Mouse (Mus musculus): ENCODE data around the gene Taar8a. TPM values are rescaled to one million over a fixed set of nuclear protein-coding genes. Genes with fewer than 3 reads are reported as not detected.
"Not testable (repeated sequence)": the region's sequence is repeated elsewhere in the genome, so short reads cannot be mapped to it uniquely, and the experiment has no call there.

The Taar8a gene
- not detected in 2 replicates for polyA plus RNA-seq (2015; fragmentation: Nextera tagmentation; extraction: Ambion mirVana)

- H3K4me1 ChIP-seq; H3K27me3 ChIP-seq; ATAC-seq (ENCODE audit: low FRiP score, low read depth); H3K27ac ChIP-seq; H3K9ac ChIP-seq; H3K4me2 ChIP-seq (replicated peaks); H3K9me3 ChIP-seq; H3K36me3 ChIP-seq; H3K4me3 ChIP-seq: not testable (repeated sequence)
- 79% methylated on average over 2 of the region's 4 CpGs for WGBS
Measured at GRCm38 (mm10) chr10:24076200-24076599, at the start of gene Taar8a. Taar8a (plus strand) TSS chr10:24076500.

DNA sequence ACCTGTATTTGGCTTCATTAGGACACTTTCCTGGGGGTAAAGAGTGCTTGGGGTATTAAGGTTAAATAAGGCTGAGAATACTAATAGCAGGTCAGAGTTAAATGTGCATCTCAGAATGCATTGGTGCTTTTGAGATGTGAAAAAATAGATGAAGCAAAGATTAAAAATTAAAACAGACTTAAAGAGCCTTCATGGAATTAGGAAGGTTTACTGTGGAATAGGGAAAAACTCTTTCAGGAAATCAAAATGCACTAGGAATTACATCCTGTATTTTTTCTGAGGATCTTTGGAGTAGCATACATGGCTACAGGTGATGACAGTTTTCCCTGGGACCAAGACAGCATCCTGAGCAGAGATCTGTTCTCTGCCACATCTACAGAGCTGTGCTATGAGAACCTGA lies 49.4 kb upstream of the Taar8a start, which contains the start of gene Taar7d:
Gene Taar7d (plus strand): TSS at position 301 of the 400 bp plus-strand sequence.
- Histone ChIP-seq H3K9ac (no peak within 1 kb of the TSS), H3K4me1 (no peaks in the 10 kb centered on the region), H3K4me3 (no peak within 1 kb of the TSS), H3K9me3 (no peaks in the 10 kb centered on the region), H3K27me3 (no peaks in the 10 kb centered on the region), H3K4me2 (replicated peaks) (no peak within 1 kb of the TSS), H3K27ac (no peak within 1 kb of the TSS), H3K36me3 (no peaks in the 10 kb centered on the region)
- ATAC-seq (ENCODE audit: low FRiP score, low read depth) = no peak

DNA sequence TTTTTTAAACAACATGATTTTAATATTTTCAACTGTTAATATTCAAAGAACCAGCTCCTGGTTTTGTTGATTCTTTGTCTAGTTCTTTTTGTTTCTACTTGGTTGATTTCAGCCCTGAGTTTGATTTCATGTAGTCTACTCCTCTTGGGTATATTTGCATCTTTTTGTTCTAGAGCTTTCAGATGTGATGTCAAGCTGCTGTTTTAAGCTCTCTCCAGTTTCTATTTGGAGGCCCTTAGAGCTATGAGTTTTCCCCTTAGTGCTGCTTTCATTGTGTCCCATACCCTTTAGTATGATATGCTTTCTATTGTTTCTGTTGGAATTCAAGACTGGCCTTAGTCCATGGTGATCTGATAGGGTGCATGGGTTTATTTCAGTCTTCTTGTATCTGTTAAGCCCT lies 45.0 kb upstream of the Taar8a start:
- Histone ChIP-seq H3K4me1 (no peaks in the 10 kb centered on the region), H3K27me3 (no peaks in the 10 kb centered on the region), H3K4me3 (no peak overlapping the region), H3K9ac (no peak overlapping the region), H3K36me3 (no peaks in the 10 kb centered on the region), H3K27ac (no peak overlapping the region), H3K9me3 (no peaks in the 10 kb centered on the region), H3K4me2 (replicated peaks) (no peak overlapping the region)
- no peak for ATAC-seq (ENCODE audit: low FRiP score, low read depth)

DNA sequence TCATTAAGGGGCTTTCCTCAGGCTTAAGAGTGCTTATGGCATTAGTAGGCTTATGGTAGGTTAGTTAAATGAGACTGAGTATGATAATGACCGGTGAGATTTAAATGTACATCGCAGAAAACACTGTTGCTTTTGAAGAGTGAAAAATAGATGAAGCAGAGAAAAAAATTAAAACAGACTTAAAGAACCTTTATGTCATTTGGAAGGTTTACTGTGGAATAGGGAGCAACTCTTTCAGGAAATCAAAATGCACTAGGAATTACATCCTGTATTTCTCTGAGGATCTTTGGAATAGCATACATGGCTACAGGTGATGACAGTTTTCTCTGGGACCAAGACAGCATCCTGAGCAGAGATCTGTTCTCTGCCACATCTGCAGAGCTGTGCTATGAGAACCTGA lies 39.0 kb upstream of the Taar8a start, which contains the start of gene Taar7e:
Gene Taar7e (plus strand): TSS at position 301 of the 400 bp plus-strand sequence.
- no peaks in the 10 kb centered on the region for H3K4me1 ChIP-seq
- ATAC-seq (ENCODE audit: low FRiP score, low read depth) = no peak
- H3K9me3 ChIP-seq = no peaks in the 10 kb centered on the region
- no peak within 1 kb of the TSS for H3K4me2 ChIP-seq (replicated peaks)
- WGBS = 94% methylated on average over 2 of the region's 2 CpGs
- H3K36me3 ChIP-seq = no peaks in the 10 kb centered on the region
- no peaks in the 10 kb centered on the region for H3K27me3 ChIP-seq
- no peak within 1 kb of the TSS for H3K27ac ChIP-seq
- H3K9ac ChIP-seq = no peak within 1 kb of the TSS
- H3K4me3 ChIP-seq = no peak within 1 kb of the TSS

- 68% methylated on average over 2 of the region's 2 CpGs for WGBS
- H3K4me2 ChIP-seq (replicated peaks) = no peak overlapping the region
- ATAC-seq (ENCODE audit: low FRiP score, low read depth) = no peak
Measured at GRCm38 (mm10) chr10:24040120-24040869, 36.0 kb upstream of the Taar8a start.

DNA sequence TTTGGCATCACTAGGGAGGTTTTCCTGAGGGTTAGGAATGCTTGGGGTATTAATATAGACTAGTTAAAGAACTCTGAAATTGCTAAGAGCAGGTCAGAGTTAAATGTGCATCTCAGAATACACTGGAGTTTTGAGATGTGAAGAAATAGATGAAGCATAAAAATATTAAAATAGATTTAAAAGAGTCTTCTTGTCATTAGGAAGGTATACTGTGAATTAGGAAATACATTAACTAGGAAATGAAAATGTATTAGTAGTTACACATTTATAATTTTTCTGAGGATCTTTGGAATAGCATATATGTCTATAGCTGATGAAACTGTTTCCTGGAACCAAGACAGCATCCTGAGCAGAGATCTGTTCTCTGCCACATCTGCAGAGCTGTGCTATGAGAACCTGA lies 27.1 kb upstream of the Taar8a start, which contains the start of gene Taar7f:
Gene Taar7f (plus strand): TSS at position 301 of the 400 bp plus-strand sequence.
- Histone ChIP-seq H3K9ac (no peak within 1 kb of the TSS), H3K9me3 (no peaks in the 10 kb centered on the region), H3K27me3 (no peaks in the 10 kb centered on the region), H3K36me3 (no peaks in the 10 kb centered on the region), H3K27ac (no peak within 1 kb of the TSS), H3K4me2 (replicated peaks) (no peak within 1 kb of the TSS), H3K4me1 (no peaks in the 10 kb centered on the region), H3K4me3 (no peak within 1 kb of the TSS)
- no peak for ATAC-seq (ENCODE audit: low FRiP score, low read depth)

More at GRCm38 (mm10) chr10:24040120-24040869, 36.0 kb upstream of the Taar8a start:
- Histone ChIP-seq H3K9ac (no peak overlapping the region), H3K27ac (no peak overlapping the region), H3K4me3 (no peak overlapping the region), H3K4me1 (no peaks in the 10 kb centered on the region), H3K36me3 (no peaks in the 10 kb centered on the region), H3K27me3 (no peaks in the 10 kb centered on the region), H3K9me3 (no peaks in the 10 kb centered on the region)

GRCm38 (mm10) chr10:24052039-24052438 lies 24.3 kb upstream of the Taar8a start:
- WGBS = 68% methylated on average over 5 of the region's 5 CpGs
- Histone ChIP-seq H3K4me3 (no peak overlapping the region), H3K4me2 (replicated peaks) (no peak overlapping the region), H3K4me1 (no peaks in the 10 kb centered on the region), H3K27ac (no peak overlapping the region), H3K9ac (no peak overlapping the region), H3K27me3 (no peaks in the 10 kb centered on the region), H3K9me3 (no peaks in the 10 kb centered on the region), H3K36me3 (no peaks in the 10 kb centered on the region)
- no peak for ATAC-seq (ENCODE audit: low FRiP score, low read depth)

- H3K4me2 ChIP-seq (replicated peaks) = no peak overlapping the region
- 83% methylated on average over 3 of the region's 3 CpGs for WGBS
- no peaks in the 10 kb centered on the region for H3K36me3 ChIP-seq
- no peak overlapping the region for H3K9ac ChIP-seq
- no peak overlapping the region for H3K4me3 ChIP-seq
- no peaks in the 10 kb centered on the region for H3K27me3 ChIP-seq
- no peaks in the 10 kb centered on the region for H3K4me1 ChIP-seq
- H3K9me3 ChIP-seq = peaks cover 3% of the 10 kb centered on the region; the same call in 1 of the 2 replicates
- H3K27ac ChIP-seq = no peak overlapping the region
- no peak for ATAC-seq (ENCODE audit: low FRiP score, low read depth)
Measured at GRCm38 (mm10) chr10:24058986-24059385, 17.3 kb upstream of the Taar8a start.

DNA sequence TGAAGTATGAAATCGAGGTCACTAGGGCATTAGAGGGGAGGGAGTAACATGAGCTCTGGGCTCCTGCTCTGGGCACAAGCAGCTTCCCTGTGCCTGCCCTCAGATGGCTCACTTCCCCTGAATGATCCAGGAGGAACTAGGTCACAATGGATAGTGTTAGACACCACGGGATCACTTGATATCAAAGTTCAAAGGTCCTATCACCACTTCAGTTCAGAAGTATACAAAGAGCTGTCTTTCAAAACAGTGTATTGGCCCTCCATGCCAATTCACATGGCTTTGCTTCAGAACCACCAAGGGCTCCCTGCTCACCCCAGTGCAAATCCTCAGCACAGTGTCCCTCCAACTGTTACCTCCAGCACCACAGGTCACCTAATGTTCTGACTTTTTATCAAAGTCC lies 1.5 kb upstream of the Taar8a start:
- not testable (repeated sequence) for H3K4me1 ChIP-seq; H3K4me2 ChIP-seq (replicated peaks); H3K4me3 ChIP-seq; ATAC-seq (ENCODE audit: low FRiP score, low read depth); H3K36me3 ChIP-seq; H3K27me3 ChIP-seq; H3K9ac ChIP-seq; H3K27ac ChIP-seq; H3K9me3 ChIP-seq
- WGBS = 50% methylated on average over 2 of the region's 2 CpGs

GRCm38 (mm10) chr10:24080166-24080565 lies 3.9 kb downstream of the Taar8a start:
- H3K36me3 ChIP-seq = no peaks in the 10 kb centered on the region
- no peak overlapping the region for H3K27ac ChIP-seq
- no peak for ATAC-seq (ENCODE audit: low FRiP score, low read depth)
- H3K4me3 ChIP-seq = no peak overlapping the region
- H3K27me3 ChIP-seq = no peaks in the 10 kb centered on the region
- no peaks in the 10 kb centered on the region for H3K9me3 ChIP-seq
- 34% methylated on average over 3 of the region's 3 CpGs for WGBS
- no peaks in the 10 kb centered on the region for H3K4me1 ChIP-seq
- no peak overlapping the region for H3K4me2 ChIP-seq (replicated peaks)
- H3K9ac ChIP-seq = no peak overlapping the region

DNA sequence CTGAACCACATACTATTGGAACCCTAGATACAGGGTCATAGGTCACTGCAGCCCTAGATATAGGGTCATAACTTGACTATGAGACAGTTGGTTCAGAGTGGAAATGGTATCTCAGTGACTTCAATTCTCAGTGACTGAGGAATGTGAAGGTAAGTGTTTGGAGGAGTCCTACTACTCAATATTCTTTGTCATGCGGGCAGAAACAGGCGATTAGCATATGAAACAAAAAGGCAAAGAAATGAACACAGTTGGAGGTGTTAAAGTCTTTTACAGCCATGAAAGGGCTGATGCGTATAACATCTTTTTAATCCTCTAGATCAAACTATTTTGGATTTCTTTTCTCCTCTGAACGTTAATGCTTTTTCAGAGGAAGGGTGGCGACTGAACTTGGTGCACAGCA lies 9.6 kb downstream of the Taar8a start:
- ATAC-seq (ENCODE audit: low FRiP score, low read depth) = no peak
- H3K4me2 ChIP-seq (replicated peaks) = no peak overlapping the region
- no peaks in the 10 kb centered on the region for H3K36me3 ChIP-seq
- 79% methylated on average over 5 of the region's 5 CpGs for WGBS
- H3K27ac ChIP-seq = no peak overlapping the region
- H3K9ac ChIP-seq = no peak overlapping the region
- no peaks in the 10 kb centered on the region for H3K4me1 ChIP-seq
- H3K4me3 ChIP-seq = no peak overlapping the region
- no peaks in the 10 kb centered on the region for H3K27me3 ChIP-seq
- no peaks in the 10 kb centered on the region for H3K9me3 ChIP-seq

- Histone ChIP-seq H3K9ac (no peak overlapping the region), H3K36me3 (no peaks in the 10 kb centered on the region), H3K27me3 (no peaks in the 10 kb centered on the region), H3K27ac (no peak overlapping the region), H3K4me2 (replicated peaks) (no peak overlapping the region), H3K4me3 (no peak overlapping the region), H3K4me1 (no peaks in the 10 kb centered on the region), H3K9me3 (no peaks in the 10 kb centered on the region)
- ATAC-seq (ENCODE audit: low FRiP score, low read depth) = no peak
- 82% methylated on average over 5 of the region's 5 CpGs for WGBS
Measured at GRCm38 (mm10) chr10:24086555-24086954, 10.3 kb downstream of the Taar8a start.

GRCm38 (mm10) chr10:24087168-24087567 lies 10.9 kb downstream of the Taar8a start:
- no peak overlapping the region for H3K9ac ChIP-seq
- H3K27ac ChIP-seq = no peak overlapping the region
- no peaks in the 10 kb centered on the region for H3K9me3 ChIP-seq
- H3K4me1 ChIP-seq = no peaks in the 10 kb centered on the region
- H3K4me2 ChIP-seq (replicated peaks) = no peak overlapping the region
- H3K36me3 ChIP-seq = no peaks in the 10 kb centered on the region
- ATAC-seq (ENCODE audit: low FRiP score, low read depth) = no peak
- 93% methylated on average over 2 of the region's 2 CpGs for WGBS
- no peak overlapping the region for H3K4me3 ChIP-seq
- no peaks in the 10 kb centered on the region for H3K27me3 ChIP-seq

Measured in limb, embryonic 13.5 days (tissue).